Mouse (Mus musculus): ENCODE data around the gene Smoc2. TPM values are rescaled to one million over a fixed set of nuclear protein-coding genes. Genes with fewer than 3 reads are reported as not detected.

The Smoc2 gene
- total and polyA plus RNA-seq, 3 experiments, result 0.34 TPM; not detected in 2

DNA sequence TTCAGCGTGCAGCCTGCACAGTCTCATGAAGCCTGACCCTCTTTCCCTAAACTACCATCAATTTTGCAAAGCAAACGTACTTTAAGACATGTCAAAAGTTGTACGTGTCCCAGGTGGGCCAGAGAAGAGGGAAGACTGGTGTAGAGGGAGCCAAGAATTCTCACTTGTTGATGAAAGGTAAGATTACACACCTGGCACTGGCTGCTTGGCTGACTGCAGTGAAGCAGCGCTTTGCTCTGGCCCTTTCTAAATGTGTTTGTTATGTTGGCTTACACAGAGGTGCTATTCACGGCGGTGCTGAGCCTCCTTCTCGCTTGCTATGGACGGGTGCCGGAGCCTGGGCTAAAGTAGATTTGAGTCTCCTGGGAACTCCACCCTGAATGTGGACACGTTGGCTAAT lies 17.1 kb upstream of the Smoc2 start:
- no peak for DNase-seq (ENCODE audit: extremely low read depth)
- Histone ChIP-seq H3K4me2 (ENCODE audit: insufficient read depth, low read depth, poor library complexity, severe bottlenecking) (no peak overlapping the region), H3K27ac (ENCODE audit: insufficient read depth, low read depth) (no peak overlapping the region), H3K4me1 (ENCODE audit: control insufficient read depth in 1 of 2, insufficient read depth in 2 of 2) (peaks cover 0 to 3% of the 10 kb centered on the region in 2 experiments; a peak in 1 of 4 replicates), H3K9ac (ENCODE audit: insufficient read depth, low read depth) (no peak overlapping the region), H3K9me3 (replicated peaks; ENCODE audit: low read length) (no peaks in the 10 kb centered on the region), H3K79me2 (replicated peaks; ENCODE audit: control insufficient read depth, extremely low read depth, insufficient read depth, poor library complexity, severe bottlenecking) (no peaks in the 10 kb centered on the region), H3K27me3 (replicated peaks) (peaks cover 32% of the 10 kb centered on the region), H3K36me3 (replicated peaks in 1 of 2; ENCODE audit: control insufficient read depth in 1 of 2, insufficient read depth in 1 of 2, low read length in 1 of 2) (no peaks in the 10 kb centered on the region), H3K4me3 (replicated peaks in 1 of 3; ENCODE audit: low read depth in 2 of 3, low read length in 2 of 3, poor library complexity in 1 of 3) (no peak overlapping the region)
- dilution Hi-C loops (cut with MboI; ENCODE audit: extremely low pct_ligation_motif_present, extremely low pct_unique_long_range_greater_than_20kb, low sequenced_read_pairs) (no loop called here), in situ Hi-C loops (cut with MboI; ENCODE audit: low pct_ligation_motif_present, low pct_unique_long_range_greater_than_20kb, low sequenced_read_pairs) (no loop called here)
- TF ChIP-seq RAD21 (IDR thresholded peaks at IDR 0.05; ENCODE audit: low read depth, low read length), result no peak
- no peak for TF ChIP-seq UBTF (IDR thresholded peaks at IDR 0.05; ENCODE audit: low read depth, low read length)
- TF ChIP-seq CTCF (conservative IDR thresholded peaks at IDR 0.05 in 1 of 2, IDR thresholded peaks at IDR 0.05 in 1 of 2; ENCODE audit: low read depth in 2 of 2, low read length in 2 of 2), result no peak
- TF ChIP-seq PAX5 (IDR thresholded peaks at IDR 0.05; ENCODE audit: low read length), result no peak
- TF ChIP-seq SIN3A (IDR thresholded peaks at IDR 0.05; ENCODE audit: low read length), result no peak
- TF ChIP-seq JUND (conservative IDR thresholded peaks at IDR 0.05; ENCODE audit: low read depth, low read length), result no peak

DNA sequence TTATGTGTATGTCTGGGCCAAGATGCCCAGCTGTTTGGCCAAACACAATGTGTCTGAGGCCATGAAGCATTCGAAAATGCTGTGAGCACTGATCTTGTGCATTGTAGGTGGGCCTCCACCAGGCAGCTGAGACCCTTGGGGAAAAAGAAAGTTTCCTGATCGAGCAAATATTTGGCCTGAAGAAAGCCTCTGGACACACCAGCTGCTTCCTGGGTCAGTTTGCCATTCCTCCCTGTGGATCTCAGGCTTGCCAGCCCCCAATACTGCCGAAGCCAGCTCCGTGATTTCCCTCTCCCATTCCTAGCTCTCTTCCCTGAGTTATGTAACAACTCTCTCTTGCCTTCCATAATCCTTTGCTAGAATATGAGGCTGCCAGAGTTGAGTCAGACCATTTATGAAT lies 11.3 kb upstream of the Smoc2 start:
- no peaks in the 10 kb centered on the region for H3K36me3 ChIP-seq (replicated peaks in 1 of 2; ENCODE audit: control insufficient read depth in 1 of 2, insufficient read depth in 1 of 2, low read length in 1 of 2)
- H3K79me2 ChIP-seq (replicated peaks; ENCODE audit: control insufficient read depth, extremely low read depth, insufficient read depth, poor library complexity, severe bottlenecking), result no peaks in the 10 kb centered on the region
- H3K27me3 ChIP-seq (replicated peaks), result peaks cover 15% of the 10 kb centered on the region
- dilution Hi-C loops (cut with MboI; ENCODE audit: extremely low pct_ligation_motif_present, extremely low pct_unique_long_range_greater_than_20kb, low sequenced_read_pairs), result no loop called here
- H3K4me1 ChIP-seq (ENCODE audit: control insufficient read depth in 1 of 2, insufficient read depth in 2 of 2), result peaks cover 0 to 3% of the 10 kb centered on the region in 2 experiments; a peak in 1 of 4 replicates
- TF ChIP-seq ELF1 (IDR thresholded peaks at IDR 0.05; ENCODE audit: low read depth, low read length) (no peak), IRF4 (IDR thresholded peaks at IDR 0.05; ENCODE audit: low read depth, low read length) (no peak), CHD1 (IDR thresholded peaks at IDR 0.05; ENCODE audit: low read depth, low read length) (no peak), MAX (IDR thresholded peaks at IDR 0.05; ENCODE audit: low read length) (no peak), TBP (conservative IDR thresholded peaks at IDR 0.05; ENCODE audit: low read depth, low read length) (no peak), JUND (conservative IDR thresholded peaks at IDR 0.05; ENCODE audit: low read depth, low read length) (no peak), TCF12 (IDR thresholded peaks at IDR 0.05; ENCODE audit: low read depth, low read length) (no peak), ZMIZ1 (IDR thresholded peaks at IDR 0.05; ENCODE audit: low read depth, low read length) (no peak), BHLHE40 (IDR thresholded peaks at IDR 0.05; ENCODE audit: low read depth, low read length) (no peak), POLR2AphosphoS2 (IDR thresholded peaks at IDR 0.05; ENCODE audit: low read depth, low read length) (no peak), SIN3A (IDR thresholded peaks at IDR 0.05; ENCODE audit: low read length) (no peak)
- DNase-seq (ENCODE audit: extremely low read depth), result no peak
- no peaks in the 10 kb centered on the region for H3K9me3 ChIP-seq (replicated peaks; ENCODE audit: low read length)
- in situ Hi-C loops (cut with MboI; ENCODE audit: low pct_ligation_motif_present, low pct_unique_long_range_greater_than_20kb, low sequenced_read_pairs), result no loop called here
- H3K27ac ChIP-seq (ENCODE audit: insufficient read depth, low read depth), result no peak overlapping the region
- H3K9ac ChIP-seq (ENCODE audit: insufficient read depth, low read depth), result no peak overlapping the region
- H3K4me3 ChIP-seq (replicated peaks in 1 of 3; ENCODE audit: low read depth in 2 of 3, low read length in 2 of 3, poor library complexity in 1 of 3), result no peak overlapping the region
- no peak overlapping the region for H3K4me2 ChIP-seq (ENCODE audit: insufficient read depth, low read depth, poor library complexity, severe bottlenecking)

DNA sequence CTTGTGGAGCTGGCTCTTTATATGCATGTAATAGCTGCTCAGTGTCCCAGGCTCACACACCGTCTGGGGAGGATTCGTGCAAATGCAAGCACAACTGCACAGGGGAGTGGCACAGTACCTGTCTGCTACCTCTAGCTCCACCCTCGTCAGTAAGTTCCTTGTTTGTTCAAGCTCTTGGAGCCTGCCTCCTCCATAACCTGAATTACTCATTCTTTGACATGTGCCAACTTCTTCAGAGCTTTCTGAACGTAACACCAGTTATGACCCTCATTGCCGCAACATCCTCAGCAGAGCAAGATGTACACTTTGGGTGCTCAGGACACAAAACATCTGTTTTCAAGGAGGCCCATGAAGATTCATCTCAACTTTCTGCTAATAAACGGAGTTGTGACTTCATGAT lies 5.9 kb upstream of the Smoc2 start:
- dilution Hi-C loops (cut with MboI; ENCODE audit: extremely low pct_ligation_motif_present, extremely low pct_unique_long_range_greater_than_20kb, low sequenced_read_pairs), result no loop called here
- in situ Hi-C loops (cut with MboI; ENCODE audit: low pct_ligation_motif_present, low pct_unique_long_range_greater_than_20kb, low sequenced_read_pairs), result no loop called here

More for the DNA sequence above, 5.9 kb upstream of the Smoc2 start:
- Histone ChIP-seq H3K4me2 (ENCODE audit: insufficient read depth, low read depth, poor library complexity, severe bottlenecking) (no peak overlapping the region), H3K27me3 (replicated peaks) (peaks cover 38% of the 10 kb centered on the region), H3K4me3 (replicated peaks in 1 of 3; ENCODE audit: low read depth in 2 of 3, low read length in 2 of 3, poor library complexity in 1 of 3) (no peak overlapping the region), H3K9me3 (replicated peaks; ENCODE audit: low read length) (no peaks in the 10 kb centered on the region), H3K27ac (ENCODE audit: insufficient read depth, low read depth) (no peak overlapping the region), H3K79me2 (replicated peaks; ENCODE audit: control insufficient read depth, extremely low read depth, insufficient read depth, poor library complexity, severe bottlenecking) (no peaks in the 10 kb centered on the region), H3K9ac (ENCODE audit: insufficient read depth, low read depth) (no peak overlapping the region), H3K36me3 (replicated peaks in 1 of 2; ENCODE audit: control insufficient read depth in 1 of 2, insufficient read depth in 1 of 2, low read length in 1 of 2) (no peaks in the 10 kb centered on the region), H3K4me1 (ENCODE audit: control insufficient read depth in 1 of 2, insufficient read depth in 2 of 2) (no peaks in the 10 kb centered on the region)
- DNase-seq (ENCODE audit: extremely low read depth), result no peak
- TF ChIP-seq IRF4 (IDR thresholded peaks at IDR 0.05; ENCODE audit: low read depth, low read length), result no peak

All from CH12.LX (cell line).